Mouse (Mus musculus) R1 (cell line): ENCODE results near the gene Gm3417.
"Not testable (repeated sequence)": the region's sequence is repeated elsewhere in the genome, so short reads cannot be mapped to it uniquely, and the experiment has no call there.

ENCODE experiments used
- DNase-seq: peaks from one replicate; pipeline ENCODE4 v3.0.0-alpha.2; 2018; ENCODE audit warnings: low read depth, low spot score

Gene Gm3417

GRCm38 (mm10) chr17:14958686-14959327 lies 19.8 kb downstream of the Gm3417 start:
- no peak for DNase-seq

- peak; percentile 65 for DNase-seq
Observed at GRCm38 (mm10) chr17:14953452-14953851, 25.1 kb downstream of the Gm3417 start.

GRCm38 (mm10) chr17:14949161-14949827 lies 29.3 kb downstream of the Gm3417 start:
- no peak for DNase-seq

GRCm38 (mm10) chr17:14944551-14944950 lies 34.0 kb downstream of the Gm3417 start:
- DNase-seq = no peak

- DNase-seq = no peak
Observed at GRCm38 (mm10) chr17:14943729-14944059, 34.9 kb downstream of the Gm3417 start.

GRCm38 (mm10) chr17:14943009-14943728 lies 35.4 kb downstream of the Gm3417 start, which contains the start of the genes Wdr27 and 1600012H06Rik:
Gene Wdr27 (minus strand): TSS chr17:14943158.
Gene 1600012H06Rik (plus strand): TSS chr17:14943184.
- peak; percentile 99 for DNase-seq

GRCm38 (mm10) chr17:14942181-14942580 lies 36.4 kb downstream of the Gm3417 start:
- DNase-seq = not testable (repeated sequence)

- no peak for DNase-seq
Observed at GRCm38 (mm10) chr17:14935841-14936605, 42.6 kb downstream of the Gm3417 start.

- DNase-seq = peak; percentile 41
Observed at GRCm38 (mm10) chr17:14935280-14935679, 43.3 kb downstream of the Gm3417 start.

GRCm38 (mm10) chr17:14931469-14931868 lies 47.1 kb downstream of the Gm3417 start:
- no peak for DNase-seq

- DNase-seq = no peak
Observed at GRCm38 (mm10) chr17:14930697-14931096, 47.9 kb downstream of the Gm3417 start.

GRCm38 (mm10) chr17:14928631-14929030 lies 50.0 kb downstream of the Gm3417 start:
- DNase-seq = peak; percentile 27

GRCm38 (mm10) chr17:14927644-14928218 lies 50.9 kb downstream of the Gm3417 start:
- DNase-seq = peak; percentile 79

GRCm38 (mm10) chr17:14921582-14921981 lies 57.0 kb downstream of the Gm3417 start:
- DNase-seq = no peak

GRCm38 (mm10) chr17:14917866-14918265 lies 60.7 kb downstream of the Gm3417 start:
- DNase-seq = no peak

- DNase-seq = no peak
Observed at GRCm38 (mm10) chr17:14914401-14914800, 64.2 kb downstream of the Gm3417 start.
